Mouse (Mus musculus): ENCODE measurements around the gene Rbl1. TPM values are rescaled to one million over a fixed set of nuclear protein-coding genes. Genes with fewer than 3 reads are reported as not detected.

Gene Rbl1
- polyA plus RNA-seq, 1 experiment: 1.3 TPM

DNA sequence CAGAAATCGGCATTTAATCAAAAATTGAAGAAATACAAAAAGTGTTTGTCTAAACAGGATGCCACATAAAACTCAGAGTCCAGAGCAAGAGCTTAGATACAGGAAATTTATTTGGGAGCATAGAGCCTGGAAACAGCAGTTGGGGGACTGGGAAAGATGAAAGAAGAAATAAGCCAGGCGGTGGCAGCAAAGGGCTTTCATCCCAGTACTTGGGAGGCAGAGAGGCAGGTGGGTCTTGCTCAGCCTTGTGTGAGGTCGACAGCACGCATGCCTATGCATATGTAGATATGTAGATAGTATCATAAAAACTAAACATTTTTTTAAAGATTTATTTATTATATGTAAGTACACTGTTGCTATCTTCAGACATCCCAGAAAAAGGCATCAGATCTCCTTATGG, 76.3 kb downstream of the Rbl1 start:
- no peaks in the 10 kb centered on the region for H3K9me3 ChIP-seq
- no peak overlapping the region for H3K4me3 ChIP-seq (replicated peaks)
- H3K36me3 ChIP-seq (replicated peaks; ENCODE audit: low read length): peaks cover 51% of the 10 kb centered on the region
- H3K27me3 ChIP-seq (replicated peaks): no peaks in the 10 kb centered on the region
- TF ChIP-seq FLI1 (IDR thresholded peaks at IDR 0.05; ENCODE audit: low read length) (no peak), GATA1 (IDR thresholded peaks at IDR 0.05; ENCODE audit: borderline replicate concordance, low read length) (no peak)
- peaks cover 46% of the 10 kb centered on the region for H3K4me1 ChIP-seq

DNA sequence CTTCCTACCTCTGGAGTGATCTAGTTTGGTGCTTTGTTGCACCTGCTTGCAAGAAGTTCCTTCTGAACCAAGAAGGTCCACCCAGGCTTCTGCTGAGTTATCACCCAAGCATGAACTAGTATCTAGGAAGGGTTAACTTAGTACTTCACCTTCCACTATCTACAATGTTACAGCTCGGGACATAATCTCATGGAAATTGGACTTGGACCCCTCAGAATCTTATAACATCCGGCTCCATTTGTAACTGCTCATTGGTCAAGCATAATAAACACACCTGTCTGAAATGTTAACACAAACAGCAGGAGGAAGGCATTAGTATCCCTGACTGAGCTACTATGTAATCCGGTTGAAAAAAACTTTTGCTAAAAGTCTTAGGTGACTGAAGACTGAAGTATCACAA, 77.0 kb downstream of the Rbl1 start:
- H3K4me1 ChIP-seq: peaks cover 39% of the 10 kb centered on the region
- TF ChIP-seq FLI1 (IDR thresholded peaks at IDR 0.05; ENCODE audit: low read length) (no peak), GATA1 (IDR thresholded peaks at IDR 0.05; ENCODE audit: borderline replicate concordance, low read length) (no peak)
- H3K9me3 ChIP-seq: no peaks in the 10 kb centered on the region
- H3K4me3 ChIP-seq (replicated peaks): no peak overlapping the region
- H3K36me3 ChIP-seq (replicated peaks; ENCODE audit: low read length): peaks cover 58% of the 10 kb centered on the region
- H3K27me3 ChIP-seq (replicated peaks): no peaks in the 10 kb centered on the region

DNA sequence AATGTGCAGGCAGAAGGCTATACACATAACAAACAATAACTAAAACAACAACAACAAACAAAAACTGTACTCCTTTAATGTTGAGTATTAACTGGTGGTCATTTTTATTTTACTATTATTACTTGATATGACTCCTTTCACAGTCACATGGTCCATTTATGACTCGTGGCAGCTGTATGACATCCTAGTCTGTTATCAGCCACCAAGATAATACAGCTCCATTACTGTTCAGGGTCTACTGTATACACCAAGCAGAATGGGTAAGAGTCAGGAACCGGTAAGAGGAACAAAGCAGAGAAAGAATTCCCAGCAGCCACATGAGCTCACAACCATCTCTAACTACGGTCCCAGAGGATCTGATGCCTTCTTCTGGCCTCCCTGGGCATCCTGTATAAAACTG, 79.1 kb downstream of the Rbl1 start:
- peaks cover 78% of the 10 kb centered on the region for H3K36me3 ChIP-seq (replicated peaks; ENCODE audit: low read length)
- no peaks in the 10 kb centered on the region for H3K9me3 ChIP-seq
- H3K4me3 ChIP-seq (replicated peaks): no peak overlapping the region
- H3K27me3 ChIP-seq (replicated peaks): no peaks in the 10 kb centered on the region
- no peak for TF ChIP-seq FLI1 (IDR thresholded peaks at IDR 0.05; ENCODE audit: low read length)
- TF ChIP-seq GATA1 (IDR thresholded peaks at IDR 0.05; ENCODE audit: borderline replicate concordance, low read length): no peak
- H3K4me1 ChIP-seq: peaks cover 23% of the 10 kb centered on the region

DNA sequence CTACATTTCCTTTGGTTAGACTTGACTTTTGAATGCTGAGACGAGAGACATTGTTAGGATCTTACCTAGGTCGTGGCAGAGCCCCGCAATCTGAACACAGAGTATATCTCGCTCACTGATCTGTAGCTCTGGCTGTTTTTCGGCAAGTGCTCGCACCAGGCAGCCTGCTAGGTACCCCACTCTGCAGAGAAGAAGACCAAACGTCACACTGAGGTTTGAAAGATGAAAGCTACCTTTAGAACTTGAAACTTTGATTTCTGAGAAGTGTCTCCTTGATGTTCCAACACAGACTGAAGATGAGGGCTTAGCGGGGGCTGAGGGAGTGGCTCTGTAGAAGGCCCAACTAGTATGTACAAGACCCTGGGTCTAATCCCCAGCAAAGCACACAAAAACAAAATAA, 82.6 kb downstream of the Rbl1 start:
- Histone ChIP-seq H3K4me3 (replicated peaks) (no peak overlapping the region), H3K36me3 (replicated peaks; ENCODE audit: low read length) (peaks cover 89% of the 10 kb centered on the region), H3K9me3 (no peaks in the 10 kb centered on the region), H3K27me3 (replicated peaks) (no peaks in the 10 kb centered on the region), H3K4me1 (peaks cover 9% of the 10 kb centered on the region; the same call in 1 of the 2 replicates)
- TF ChIP-seq GATA1 (IDR thresholded peaks at IDR 0.05; ENCODE audit: borderline replicate concordance, low read length) (no peak), FLI1 (IDR thresholded peaks at IDR 0.05; ENCODE audit: low read length) (no peak)

DNA sequence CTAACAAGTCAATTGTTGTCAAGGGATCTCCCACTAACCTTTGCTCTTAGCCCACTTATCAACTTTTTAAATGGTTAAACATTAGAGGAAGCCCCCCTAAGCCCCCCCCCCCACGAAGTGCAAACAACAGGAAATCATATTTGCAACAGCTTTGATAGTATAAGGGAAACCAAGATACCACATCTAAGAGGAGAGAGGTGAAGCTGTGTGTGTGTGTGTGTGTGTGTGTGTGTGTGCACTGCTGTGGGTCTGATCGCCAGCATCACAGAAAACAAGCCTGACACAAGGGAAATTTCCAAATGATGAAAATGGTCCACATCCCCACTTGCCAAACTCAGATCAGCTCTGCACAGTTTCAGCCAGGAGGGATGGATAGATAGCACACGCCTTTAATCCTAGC, 85.3 kb downstream of the Rbl1 start:
- no peak overlapping the region for H3K4me3 ChIP-seq (replicated peaks)
- no peaks in the 10 kb centered on the region for H3K9me3 ChIP-seq
- TF ChIP-seq GATA1 (IDR thresholded peaks at IDR 0.05; ENCODE audit: borderline replicate concordance, low read length): no peak
- no peak for TF ChIP-seq FLI1 (IDR thresholded peaks at IDR 0.05; ENCODE audit: low read length)
- peaks cover 88% of the 10 kb centered on the region for H3K36me3 ChIP-seq (replicated peaks; ENCODE audit: low read length)
- no peaks in the 10 kb centered on the region for H3K27me3 ChIP-seq (replicated peaks)
- peaks cover 5% of the 10 kb centered on the region; the same call in 1 of the 2 replicates for H3K4me1 ChIP-seq

DNA sequence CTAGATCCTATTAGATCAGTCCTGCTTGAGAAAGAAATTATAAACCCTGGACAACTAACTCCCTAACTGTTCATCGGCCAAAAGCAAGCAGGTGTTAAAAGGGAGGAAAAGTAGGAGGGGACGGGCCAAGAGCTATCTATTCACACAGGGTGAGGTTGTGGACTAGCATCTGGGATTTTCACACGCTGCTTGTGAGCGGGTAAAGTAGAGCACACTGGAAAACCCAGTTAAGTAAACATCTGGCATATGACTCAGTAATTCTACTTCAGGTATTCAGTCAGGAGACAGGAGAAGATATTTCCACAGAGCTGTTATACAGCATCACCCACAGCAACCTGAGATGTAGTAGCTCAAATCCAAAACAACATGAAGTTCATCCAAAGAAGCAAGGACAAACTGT, 85.8 kb downstream of the Rbl1 start:
- peaks cover 5% of the 10 kb centered on the region; the same call in 1 of the 2 replicates for H3K4me1 ChIP-seq
- H3K9me3 ChIP-seq: no peaks in the 10 kb centered on the region
- no peaks in the 10 kb centered on the region for H3K27me3 ChIP-seq (replicated peaks)
- H3K36me3 ChIP-seq (replicated peaks; ENCODE audit: low read length): peaks cover 88% of the 10 kb centered on the region
- no peak overlapping the region for H3K4me3 ChIP-seq (replicated peaks)
- TF ChIP-seq GATA1 (IDR thresholded peaks at IDR 0.05; ENCODE audit: borderline replicate concordance, low read length) (no peak), FLI1 (IDR thresholded peaks at IDR 0.05; ENCODE audit: low read length) (no peak)

DNA sequence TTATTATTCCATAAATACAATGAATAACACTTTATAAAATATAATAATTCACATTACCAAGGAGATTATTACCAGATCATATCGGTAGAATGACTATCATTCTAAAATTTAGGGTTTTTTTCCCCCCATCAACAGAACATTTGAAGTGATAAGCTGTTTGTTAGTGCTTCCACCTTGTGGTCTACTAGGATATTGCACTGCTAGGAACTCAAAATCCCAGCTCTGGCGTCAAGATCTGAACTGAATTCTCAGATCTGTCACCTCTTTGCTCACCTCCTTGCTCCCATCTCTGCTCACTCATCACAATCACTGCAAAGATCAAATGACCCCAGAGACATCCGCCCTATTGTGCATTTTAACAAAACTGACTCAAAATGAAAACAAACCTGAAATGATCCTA, 87.4 kb downstream of the Rbl1 start:
- peaks cover 86% of the 10 kb centered on the region for H3K36me3 ChIP-seq (replicated peaks; ENCODE audit: low read length)
- no peaks in the 10 kb centered on the region for H3K9me3 ChIP-seq
- peaks cover 5% of the 10 kb centered on the region; the same call in 1 of the 2 replicates for H3K4me1 ChIP-seq
- TF ChIP-seq GATA1 (IDR thresholded peaks at IDR 0.05; ENCODE audit: borderline replicate concordance, low read length): no peak
- no peak for TF ChIP-seq FLI1 (IDR thresholded peaks at IDR 0.05; ENCODE audit: low read length)
- no peaks in the 10 kb centered on the region for H3K27me3 ChIP-seq (replicated peaks)
- H3K4me3 ChIP-seq (replicated peaks): no peak overlapping the region

DNA sequence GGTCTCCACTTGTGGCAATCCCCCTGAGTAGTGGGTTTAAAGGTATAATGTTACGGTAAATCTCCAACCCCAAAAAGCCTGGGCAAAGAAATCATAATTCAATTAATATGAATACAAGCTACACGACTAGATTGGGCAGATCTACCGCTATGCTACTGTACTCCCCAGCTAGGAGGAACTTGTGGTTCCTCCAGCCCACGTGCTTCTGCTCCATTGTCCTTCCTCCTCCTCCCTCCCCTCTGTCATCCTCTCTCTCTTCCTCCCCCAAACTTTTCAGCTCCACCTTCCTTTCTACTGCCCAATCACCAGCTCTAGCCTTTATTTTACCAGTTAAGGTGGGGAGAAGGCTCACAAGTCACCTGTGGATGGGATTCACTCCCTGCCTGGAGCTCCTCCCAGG, 96.1 kb downstream of the Rbl1 start:
- no peak for TF ChIP-seq GATA1 (IDR thresholded peaks at IDR 0.05; ENCODE audit: borderline replicate concordance, low read length)
- no peak for TF ChIP-seq FLI1 (IDR thresholded peaks at IDR 0.05; ENCODE audit: low read length)
- H3K27me3 ChIP-seq (replicated peaks): no peaks in the 10 kb centered on the region
- H3K4me1 ChIP-seq: peaks cover 5% of the 10 kb centered on the region
- H3K4me3 ChIP-seq (replicated peaks): no peak overlapping the region
- peaks cover 90% of the 10 kb centered on the region for H3K36me3 ChIP-seq (replicated peaks; ENCODE audit: low read length)
- H3K9me3 ChIP-seq: no peaks in the 10 kb centered on the region

DNA sequence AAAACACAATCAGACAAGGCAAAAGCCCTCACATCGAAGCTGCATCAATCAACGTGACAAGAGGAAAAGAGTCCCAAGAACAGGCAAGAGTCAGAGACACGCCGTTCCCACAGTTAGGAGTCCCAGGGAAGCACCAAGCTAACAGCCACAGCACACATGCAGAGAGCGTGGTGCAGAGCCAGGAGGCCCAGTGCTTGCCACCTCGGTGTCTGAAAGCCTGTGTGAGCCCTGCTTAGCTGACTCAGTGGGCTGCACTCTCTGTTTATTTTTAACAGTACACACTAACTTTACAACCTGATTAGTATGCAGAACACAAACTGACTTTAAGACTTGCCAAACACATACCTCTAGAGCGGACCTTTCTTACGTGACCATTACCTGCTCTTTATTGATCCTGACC, 99.9 kb downstream of the Rbl1 start:
- Histone ChIP-seq H3K27me3 (replicated peaks) (no peaks in the 10 kb centered on the region), H3K36me3 (replicated peaks; ENCODE audit: low read length) (peaks cover 91% of the 10 kb centered on the region)
- TF ChIP-seq GATA1 (IDR thresholded peaks at IDR 0.05; ENCODE audit: borderline replicate concordance, low read length): no peak
- no peak for TF ChIP-seq FLI1 (IDR thresholded peaks at IDR 0.05; ENCODE audit: low read length)

DNA sequence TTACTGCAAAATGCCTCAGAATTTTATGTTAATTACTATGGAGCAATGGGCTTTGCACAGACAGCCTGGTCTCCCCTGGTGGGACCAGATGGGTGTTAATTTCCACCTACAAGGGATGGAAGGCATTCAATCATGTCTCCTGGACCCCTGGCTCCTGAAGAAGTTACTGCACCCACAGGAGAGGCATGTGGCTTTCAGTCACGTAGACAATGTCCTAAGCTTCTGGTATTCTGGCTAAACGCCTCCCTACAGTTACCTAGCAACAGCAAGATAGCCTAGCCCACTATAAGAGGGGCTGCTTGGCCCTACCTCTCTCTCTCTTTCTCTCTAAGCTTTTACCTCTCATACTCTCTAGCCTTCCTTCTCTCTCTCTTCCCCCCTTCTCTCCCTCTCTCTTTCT, 102.1 kb downstream of the Rbl1 start:
- H3K4me1 ChIP-seq: peaks cover 8% of the 10 kb centered on the region
- no peaks in the 10 kb centered on the region for H3K27me3 ChIP-seq (replicated peaks)
- no peak overlapping the region for H3K4me3 ChIP-seq (replicated peaks)
- TF ChIP-seq FLI1 (IDR thresholded peaks at IDR 0.05; ENCODE audit: low read length) (no peak), GATA1 (IDR thresholded peaks at IDR 0.05; ENCODE audit: borderline replicate concordance, low read length) (no peak)
- H3K9me3 ChIP-seq: no peaks in the 10 kb centered on the region
- peaks cover 88% of the 10 kb centered on the region for H3K36me3 ChIP-seq (replicated peaks; ENCODE audit: low read length)

More for the DNA sequence above, 99.9 kb downstream of the Rbl1 start:
- peaks cover 12% of the 10 kb centered on the region for H3K4me1 ChIP-seq
- H3K4me3 ChIP-seq (replicated peaks): no peak overlapping the region
- no peaks in the 10 kb centered on the region for H3K9me3 ChIP-seq

DNA sequence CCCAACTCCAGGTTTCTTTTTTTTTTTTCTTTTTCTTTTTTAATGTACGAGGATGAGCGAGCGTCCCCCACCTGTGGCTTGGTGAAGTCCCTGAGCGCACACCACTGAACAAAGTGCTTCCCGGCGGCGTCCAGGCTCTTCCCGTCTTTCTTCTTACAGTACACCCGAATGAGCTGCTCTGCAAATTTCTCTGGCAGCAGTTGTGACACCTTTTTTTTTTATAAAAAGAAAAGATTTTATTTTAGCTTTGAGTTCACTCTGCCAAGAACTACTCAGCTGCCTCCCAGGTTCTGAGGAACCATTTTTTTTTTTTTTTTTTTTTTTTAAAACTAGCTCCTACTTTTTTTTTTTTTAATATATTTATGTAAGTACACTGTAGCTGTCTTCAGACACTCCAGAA, 102.7 kb downstream of the Rbl1 start:
- no peak for TF ChIP-seq GATA1 (IDR thresholded peaks at IDR 0.05; ENCODE audit: borderline replicate concordance, low read length)
- peaks cover 8% of the 10 kb centered on the region for H3K4me1 ChIP-seq
- H3K36me3 ChIP-seq (replicated peaks; ENCODE audit: low read length): peaks cover 89% of the 10 kb centered on the region
- no peaks in the 10 kb centered on the region for H3K9me3 ChIP-seq
- no peaks in the 10 kb centered on the region for H3K27me3 ChIP-seq (replicated peaks)
- no peak overlapping the region for H3K4me3 ChIP-seq (replicated peaks)

Measured in megakaryocyte, embryonic 14.5 days (primary cell).